Comparison of ENCODE assay signal across 11 mouse cellular contexts in the genomic region with DNA sequence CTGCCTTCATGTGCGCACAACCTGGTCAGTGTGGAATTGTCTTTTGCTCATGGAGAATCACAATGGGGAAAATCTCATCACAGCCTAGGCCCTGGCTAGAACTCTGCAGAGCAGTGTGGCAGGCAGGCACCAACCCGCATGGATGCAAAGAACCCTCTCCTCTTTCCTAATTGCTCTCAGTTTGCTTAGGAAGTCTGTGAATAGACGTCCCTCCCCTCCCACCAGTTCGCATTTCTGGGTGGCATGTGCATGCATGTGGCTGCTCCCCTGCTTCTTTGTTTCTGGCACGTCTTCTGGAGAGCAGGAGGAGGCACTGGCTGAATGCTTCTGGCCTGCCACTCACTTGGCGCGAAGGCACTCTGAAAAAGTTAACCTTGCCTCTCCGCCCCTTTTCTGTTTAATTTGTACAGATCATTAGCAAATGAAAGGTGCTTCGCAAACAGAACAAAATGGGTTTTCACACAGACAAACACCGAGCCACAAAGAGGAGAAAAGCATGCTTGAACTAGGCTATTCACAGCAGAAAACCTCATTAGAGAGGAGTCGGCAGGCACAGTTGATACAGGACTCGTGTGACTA.
DNase-seq lines count a peak whose midpoint lies in the region; ATAC-seq lines count a peak whose summit lies in the region.
"Had no signal": no experiment of that assay in that cellular context is flagged by ENCODE, and none has a peak within 500 bp of the region (broad histone marks: within the 10 kb centered on the region; RNA-seq: fewer than 3 reads in every experiment).

No protein-coding gene starts in this region.

- WGBS in neural tube, embryonic 11.5 days, result 19% methylated on average over 12 of the region's 12 CpGs
- whole genome bisulfite sequencing in forebrain, embryonic 13.5 days, result 5% methylated on average over 12 of the region's 12 CpGs
- 18% methylated on average over 12 of the region's 12 CpGs for WGBS in midbrain, embryonic 12.5 days

- ATAC-seq in neural tube, embryonic 11.5 days (ENCODE audit: insufficient read depth, low FRiP score, low TSS enrichment), result peak; percentile 86
- peak; percentile 95 for ATAC-seq in forebrain, embryonic 13.5 days
- ATAC-seq in midbrain, embryonic 12.5 days (ENCODE audit: low FRiP score, low read depth), result peak; percentile 90
- ATAC-seq: lung, postnatal 0 days had no signal

- H3K4me1 ChIP-seq in neural tube, embryonic 11.5 days (ENCODE audit: control insufficient read depth, insufficient read depth, low read length), result 0 out of 2 replicates have a peak, but pooled peaks cover 3% of the 10 kb centered on the region
- peaks cover 12% of the 10 kb centered on the region for H3K4me1 ChIP-seq in forebrain, embryonic 13.5 days
- peaks cover 12% of the 10 kb centered on the region; the same call in 1 of the 2 replicates for H3K4me1 ChIP-seq in midbrain, embryonic 12.5 days

- H3K27ac ChIP-seq in neural tube, embryonic 11.5 days (ENCODE audit: low read depth, low read length), result no peak overlapping the region
- H3K27ac ChIP-seq in forebrain, embryonic 13.5 days, result no peak overlapping the region
- H3K27ac ChIP-seq in midbrain, embryonic 12.5 days (replicated peaks), result no peak overlapping the region

- no peak overlapping the region for H3K9ac ChIP-seq in neural tube, embryonic 11.5 days (ENCODE audit: low read length)
- H3K9ac ChIP-seq in forebrain, embryonic 13.5 days, result no peak overlapping the region
- H3K9ac ChIP-seq in midbrain, embryonic 12.5 days (replicated peaks), result no peak overlapping the region

- no peaks in the 10 kb centered on the region for H3K36me3 ChIP-seq in neural tube, embryonic 11.5 days (ENCODE audit: control insufficient read depth, insufficient read depth, low read length)
- no peaks in the 10 kb centered on the region for H3K36me3 ChIP-seq in forebrain, embryonic 13.5 days (ENCODE audit: poor library complexity, severe bottlenecking)
- no peaks in the 10 kb centered on the region for H3K36me3 ChIP-seq in midbrain, embryonic 12.5 days

- no peak overlapping the region for H3K4me3 ChIP-seq in neural tube, embryonic 11.5 days (ENCODE audit: low read depth, low read length)
- H3K4me3 ChIP-seq in forebrain, embryonic 13.5 days, result no peak overlapping the region
- H3K4me3 ChIP-seq in midbrain, embryonic 12.5 days, result no peak overlapping the region

- peaks cover 11% of the 10 kb centered on the region; the same call in 1 of the 2 replicates for H3K27me3 ChIP-seq in neural tube, embryonic 11.5 days (ENCODE audit: control insufficient read depth, insufficient read depth, low read length)
- H3K27me3 ChIP-seq in forebrain, embryonic 13.5 days, result peaks cover 76% of the 10 kb centered on the region
- peaks cover 73% of the 10 kb centered on the region for H3K27me3 ChIP-seq in midbrain, embryonic 12.5 days

- peak; percentile 62 for DNase-seq in neural tube, embryonic 11.5 days (ENCODE audit: low spot score)
- DNase-seq in neural tube, embryonic 10.5 days (ENCODE audit: extremely low spot score, low spot score), result no peak
- DNase-seq in heart, postnatal 25 days (ENCODE audit: low spot score), result no peak
- DNase-seq in thymus, postnatal 10 days (ENCODE audit: low spot score in 2 of 2), result no peak
- DNase-seq in urinary bladder, postnatal 36 days (ENCODE audit: low spot score in 2 of 2), result no peak
- DNase-seq in kidney, postnatal 14 days, result no peak
- DNase-seq: adrenal gland, postnatal 25 days; gastrocnemius, postnatal 25 days had no signal

- intact Hi-C loops in heart, postnatal 25 days (cut with DNase I), result no loop called here

- H3K9me3 ChIP-seq in neural tube, embryonic 11.5 days (ENCODE audit: control insufficient read depth, low read length), result no peaks in the 10 kb centered on the region
- H3K9me3 ChIP-seq in forebrain, embryonic 13.5 days (replicated peaks), result no peaks in the 10 kb centered on the region
- no peaks in the 10 kb centered on the region for H3K9me3 ChIP-seq in midbrain, embryonic 12.5 days

- no peak overlapping the region for H3K4me2 ChIP-seq in neural tube, embryonic 11.5 days (ENCODE audit: low read depth)
- H3K4me2 ChIP-seq in forebrain, embryonic 13.5 days, result 0 out of 2 replicates have a peak overlapping the region, but pooled peaks have one; percentile 1
- H3K4me2 ChIP-seq in midbrain, embryonic 12.5 days (replicated peaks), result no peak overlapping the region; the same call in 1 of the 2 replicates
